Mouse (Mus musculus): ENCODE measurements around the gene Tnfrsf25.
A peak's percentile ranks its signal among the peaks of the same experiment; 100 is the strongest.

Tnfrsf25 gene

DNA sequence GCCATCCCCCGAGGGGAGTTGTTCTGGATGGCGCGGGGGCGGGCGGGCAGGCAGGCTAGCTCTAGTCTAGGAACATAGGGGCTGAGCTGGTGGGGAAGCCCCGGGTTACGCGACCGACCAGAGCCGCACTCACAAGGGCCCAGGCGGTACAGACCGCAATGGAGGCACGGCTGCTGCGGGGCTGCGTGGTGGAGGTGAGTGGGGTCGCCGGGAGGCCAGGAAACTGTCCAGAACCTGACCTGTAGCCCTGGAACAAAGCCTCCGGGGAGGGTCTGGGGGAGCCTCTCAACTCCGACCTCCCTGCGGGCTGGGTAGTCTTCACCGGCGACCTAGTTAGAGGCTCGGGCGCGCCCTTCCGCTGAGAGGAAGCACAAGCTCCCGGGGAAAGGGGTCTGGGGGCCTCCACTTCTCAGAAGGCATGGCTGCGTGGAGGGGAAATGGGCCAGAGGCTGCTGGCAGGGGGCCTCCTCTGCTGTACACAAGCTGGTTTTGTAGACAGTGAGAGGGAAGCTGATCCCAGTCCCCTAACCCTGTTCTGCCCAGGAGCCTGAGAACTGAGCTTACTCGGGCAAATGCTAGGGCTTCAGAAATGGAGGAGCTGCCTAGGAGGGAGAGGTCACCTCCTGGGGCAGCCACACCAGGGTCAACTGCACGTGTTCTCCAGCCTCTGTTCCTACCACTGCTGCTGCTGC, at the start of gene Tnfrsf25:
TSS of gene Tnfrsf25 (plus strand) at position 14 of the 692 bp plus-strand sequence.
- no peak for DNase-seq (ENCODE audit: low read depth)

DNA sequence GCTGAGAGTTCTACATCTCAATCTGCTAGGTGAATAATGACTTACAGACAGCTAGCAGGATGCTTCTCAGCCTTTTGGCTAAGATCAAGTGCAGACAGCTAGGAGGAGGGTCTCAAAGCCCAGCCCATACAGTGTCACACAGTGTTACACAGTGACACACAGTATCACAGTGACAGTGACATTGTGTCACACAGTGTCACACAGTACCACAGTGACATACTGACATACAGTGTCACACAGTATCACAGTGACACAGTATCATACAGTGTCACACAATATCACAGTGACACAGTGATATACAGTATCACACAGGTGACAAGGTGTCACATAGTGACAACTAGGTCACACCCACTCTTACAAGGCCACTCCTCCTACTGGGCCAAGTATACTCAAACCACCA, 48.5 kb upstream of the Tnfrsf25 start:
- DNase-seq (ENCODE audit: low read depth), result no peak

DNA sequence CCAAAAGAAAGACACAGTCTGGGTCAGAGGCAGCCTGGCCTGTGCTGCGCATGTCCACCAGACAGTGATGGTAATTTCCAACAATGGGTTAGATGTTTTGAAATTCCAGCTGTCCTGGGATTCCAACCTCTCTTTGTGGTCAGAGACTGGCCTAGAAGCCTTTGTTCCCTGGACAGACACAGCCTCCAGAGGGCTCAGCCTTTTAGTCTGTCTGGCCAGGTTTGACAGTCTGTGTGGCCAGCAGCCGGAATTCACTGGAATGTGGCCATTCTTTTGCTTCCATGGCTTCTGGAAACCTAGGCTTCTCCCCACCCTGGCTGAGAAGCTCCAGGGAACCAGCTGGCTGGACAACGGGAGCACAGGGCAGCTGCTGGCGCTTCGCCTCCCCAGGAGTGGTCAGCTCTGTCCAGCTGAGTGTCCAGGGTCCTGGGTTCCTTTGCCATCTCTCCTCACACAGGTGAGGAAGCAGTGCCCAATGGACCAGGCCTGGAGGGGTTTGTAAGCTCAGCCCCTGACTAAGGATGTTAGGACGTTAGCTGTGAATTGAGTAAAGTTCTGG, 47.5 kb upstream of the Tnfrsf25 start:
- DNase-seq (ENCODE audit: low read depth), result peak; percentile 30

DNA sequence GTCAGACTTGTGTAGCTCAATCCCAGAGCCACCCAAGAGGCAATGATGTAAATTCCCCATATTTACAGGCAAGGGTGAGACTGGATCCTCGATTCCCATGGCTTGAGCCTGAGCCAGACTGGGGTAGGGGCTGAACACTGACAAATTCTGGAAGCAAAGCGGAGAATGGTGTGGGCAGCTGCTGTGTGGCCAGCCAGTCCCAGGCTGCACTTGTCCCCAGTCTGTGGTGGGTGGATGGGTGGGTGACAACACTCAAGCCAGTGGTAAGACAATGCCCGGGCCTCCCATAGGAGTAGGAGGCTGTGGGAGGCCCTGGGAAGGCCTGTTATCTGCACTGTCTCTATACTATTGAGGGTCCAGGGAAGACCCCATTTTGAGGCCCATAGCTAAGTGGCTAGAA, 46.5 kb upstream of the Tnfrsf25 start:
- DNase-seq (ENCODE audit: low read depth), result no peak

DNA sequence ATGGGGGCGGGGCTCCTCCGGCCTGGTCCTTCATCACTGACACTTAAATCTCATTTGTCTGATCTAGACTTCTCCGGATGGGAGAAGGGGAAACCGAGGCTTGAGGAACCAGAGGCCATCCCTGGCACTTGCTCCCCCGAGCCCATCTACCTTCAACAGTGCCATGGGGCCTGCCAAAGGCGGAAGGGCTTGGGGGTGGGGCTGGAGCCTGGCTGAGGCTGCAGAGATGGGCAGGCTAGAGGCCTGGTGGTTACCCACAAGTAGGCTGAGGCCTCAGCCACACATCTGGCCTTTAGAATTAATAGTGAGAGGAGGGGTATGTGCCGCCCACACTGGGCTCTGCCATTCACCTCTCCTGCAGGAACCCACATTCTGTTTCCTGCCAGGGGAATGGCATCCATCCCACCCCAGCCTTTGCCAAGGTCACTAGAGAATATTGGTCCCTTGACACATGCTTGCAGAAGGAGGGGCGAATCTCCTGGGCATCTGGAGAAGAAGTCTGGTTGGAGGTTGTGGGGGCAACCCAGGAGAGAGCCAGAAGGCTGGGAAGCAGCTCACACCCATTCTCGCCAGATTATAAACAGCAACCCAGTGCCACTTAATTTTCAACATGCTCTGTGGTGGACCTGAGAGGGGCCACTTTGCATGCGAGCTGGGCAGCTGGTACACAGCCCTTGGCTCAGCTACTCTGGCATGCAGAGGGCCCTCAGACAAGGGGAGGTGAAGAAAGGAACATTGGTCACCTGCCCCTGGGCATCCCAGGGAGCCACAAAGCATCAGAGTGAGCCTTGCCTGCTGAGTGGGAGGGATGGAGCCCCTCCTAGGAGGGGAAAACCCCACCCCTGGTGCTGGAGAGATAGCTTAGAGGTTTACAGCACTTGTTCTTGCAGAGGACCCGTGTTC, 45.0 kb upstream of the Tnfrsf25 start:
- DNase-seq (ENCODE audit: low read depth), result no peak

DNA sequence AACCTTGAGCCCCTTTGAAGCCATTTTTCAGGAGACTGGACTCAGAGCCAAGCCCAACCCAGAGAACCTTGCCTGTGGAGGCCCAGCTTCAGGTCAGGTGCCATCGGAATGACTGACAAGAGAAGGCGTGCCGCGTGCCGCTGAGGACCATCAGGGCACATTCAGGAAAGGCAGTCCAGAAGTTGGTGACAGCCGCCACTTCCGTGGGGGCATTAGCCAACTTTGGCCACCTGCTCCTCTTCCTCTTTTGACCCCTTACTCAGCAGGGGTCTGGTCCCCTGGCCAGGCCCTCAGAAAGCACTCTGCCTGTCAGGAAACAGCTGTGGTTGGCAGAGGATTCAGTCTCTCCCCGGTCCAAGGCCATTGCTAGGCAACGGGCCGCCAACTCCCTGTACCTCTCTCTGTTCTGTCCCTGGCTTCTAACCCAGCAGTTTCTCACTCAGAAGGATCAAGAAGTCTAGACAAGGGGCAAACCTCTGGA, 43.6 kb upstream of the Tnfrsf25 start, which contains the start of gene Plekhg5:
TSS of gene Plekhg5 (plus strand) at position 378 of the 481 bp plus-strand sequence.
- peak; percentile 33 for DNase-seq (ENCODE audit: low read depth)

DNA sequence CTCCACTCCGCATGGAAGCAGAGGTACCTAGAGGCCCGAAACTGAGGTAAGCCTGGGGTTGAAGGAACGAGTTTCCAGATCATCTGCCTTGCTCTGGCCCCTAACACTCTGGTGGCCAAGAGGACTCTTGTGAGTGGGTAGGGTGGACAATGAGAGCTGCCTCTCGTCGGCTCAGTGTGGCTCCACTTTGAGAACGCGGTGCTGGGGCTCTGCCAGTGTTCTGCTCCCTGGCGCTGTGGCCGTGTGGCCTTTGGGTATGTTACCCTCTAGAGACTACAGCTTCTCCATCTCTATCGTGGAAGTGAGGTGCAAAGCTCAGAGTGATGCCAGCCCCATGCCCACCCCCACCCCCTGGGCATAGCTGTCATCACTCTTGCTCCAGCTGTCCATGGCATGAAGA, 43.1 kb upstream of the Tnfrsf25 start:
- DNase-seq (ENCODE audit: low read depth), result no peak

DNA sequence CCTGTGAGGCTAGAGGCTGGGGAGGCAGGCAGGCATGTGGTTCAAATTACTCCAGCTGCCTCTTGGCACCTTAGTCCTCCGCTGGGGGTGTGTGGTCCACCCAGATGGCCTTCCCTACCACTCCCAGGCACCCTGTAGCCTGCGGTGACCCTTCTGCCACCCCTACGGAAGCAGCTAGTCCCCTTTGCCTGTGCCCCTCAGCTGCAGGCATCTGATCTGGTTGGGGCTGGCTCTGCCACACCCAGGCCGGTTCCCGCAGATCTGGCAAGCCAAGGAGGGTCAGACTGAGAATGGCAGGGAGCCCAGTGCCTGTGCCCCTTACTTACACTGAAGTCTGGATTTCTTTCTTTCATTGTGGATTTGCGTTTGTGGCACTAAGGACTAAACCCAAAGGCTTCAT, 42.0 kb upstream of the Tnfrsf25 start:
- peak; percentile 42 for DNase-seq (ENCODE audit: low read depth)

DNA sequence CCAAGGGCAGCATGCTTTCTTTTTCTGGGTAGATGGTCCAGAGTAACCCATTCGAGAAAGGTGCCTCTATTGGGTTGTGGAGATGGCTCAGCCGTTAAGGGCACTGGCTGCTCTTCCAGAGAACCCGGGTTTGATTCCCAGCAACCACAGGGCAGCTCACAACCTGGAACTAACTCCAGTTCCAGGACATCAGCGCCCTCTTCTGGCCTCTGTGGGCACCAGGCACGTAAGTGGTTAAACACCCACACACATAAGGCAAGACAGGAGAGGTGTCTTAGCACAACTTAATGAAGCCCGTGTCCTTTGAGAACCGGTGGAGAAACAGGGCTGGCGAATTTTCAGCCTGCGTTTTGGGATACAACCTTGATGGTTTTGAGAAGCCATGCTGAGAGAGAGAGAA, 41.2 kb upstream of the Tnfrsf25 start:
- no peak for DNase-seq (ENCODE audit: low read depth)

DNA sequence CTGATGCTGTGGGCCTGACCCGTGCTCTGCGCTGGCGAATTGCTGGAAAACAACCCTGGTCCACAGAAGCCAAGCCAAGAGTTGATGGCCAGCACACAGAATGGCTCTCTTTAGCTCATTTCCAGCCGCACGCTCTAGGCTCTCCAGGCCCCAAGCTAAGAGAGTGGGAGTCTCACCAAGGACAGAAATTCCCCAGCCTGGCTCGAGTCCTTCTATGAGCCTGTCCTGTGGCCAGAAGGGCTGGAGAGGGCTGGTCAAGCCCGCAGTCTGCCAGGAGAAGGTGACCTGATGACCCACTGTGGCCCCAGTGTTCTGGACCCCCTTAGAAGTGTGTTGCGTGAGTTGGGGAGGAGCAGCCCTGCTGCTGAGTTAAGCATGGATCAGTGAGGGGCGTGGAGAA, 38.5 kb upstream of the Tnfrsf25 start:
- no peak for DNase-seq (ENCODE audit: low read depth)

DNA sequence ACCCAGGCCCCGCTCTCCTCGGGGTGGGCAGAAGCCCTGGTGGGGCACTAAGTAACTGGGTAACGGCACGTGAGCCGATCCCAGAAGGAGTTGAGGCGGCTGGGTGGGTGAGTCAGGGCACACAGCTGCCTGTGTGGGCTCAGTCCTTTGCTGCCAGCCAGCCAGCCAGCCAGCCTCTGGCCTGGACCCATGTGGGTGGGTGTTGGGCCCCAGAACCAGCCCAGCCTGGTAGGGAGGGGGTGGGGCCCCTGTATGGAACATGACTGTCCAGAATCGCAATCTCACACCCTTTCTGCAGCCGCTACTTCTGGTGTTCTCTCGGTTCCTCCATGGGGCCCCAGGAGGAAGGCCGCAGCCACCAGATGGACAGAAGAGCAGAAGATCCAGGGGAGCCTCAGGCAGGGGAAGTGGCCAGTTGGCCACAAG, 37.6 kb upstream of the Tnfrsf25 start:
- DNase-seq (ENCODE audit: low read depth), result peak; percentile 30

DNA sequence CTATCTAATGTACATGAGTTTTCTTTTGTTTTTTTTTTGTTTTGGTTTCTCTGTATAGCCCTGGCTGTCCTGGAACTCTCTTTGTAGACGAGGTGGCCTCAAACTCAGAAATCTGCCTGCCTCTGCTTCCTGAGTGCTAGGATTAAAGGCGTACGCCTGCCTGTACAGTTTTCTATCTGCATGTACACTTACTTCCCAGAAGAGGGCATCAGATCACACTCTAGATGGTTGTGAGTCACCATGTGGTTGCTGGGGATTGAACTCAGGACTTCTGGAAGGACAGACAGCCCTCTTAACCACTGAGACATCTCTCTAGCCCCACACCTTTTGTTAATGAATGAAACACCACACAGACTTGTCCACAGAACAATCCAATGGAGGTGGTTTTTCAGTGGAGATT, 36.5 kb upstream of the Tnfrsf25 start:
- DNase-seq (ENCODE audit: low read depth), result no peak

DNA sequence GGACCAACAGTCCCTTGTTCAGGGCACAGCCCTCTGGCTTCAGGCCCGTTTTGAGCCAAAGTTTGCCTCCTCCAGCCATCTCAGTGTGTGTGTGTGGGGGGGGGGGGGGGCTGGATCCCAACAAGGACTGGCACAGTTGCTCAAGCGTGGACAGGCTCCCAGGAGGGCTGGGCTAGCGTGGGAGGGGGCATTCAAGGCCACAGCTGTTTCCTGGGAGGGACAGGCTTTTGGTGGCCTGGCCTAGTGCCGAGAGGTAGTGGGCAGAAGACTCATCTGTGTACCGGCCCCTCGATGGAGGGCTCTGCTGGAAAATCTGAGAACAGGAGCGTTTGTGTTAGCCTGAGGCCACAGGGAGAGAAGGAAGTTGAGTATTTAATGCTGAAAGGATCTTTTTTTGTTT, 35.8 kb upstream of the Tnfrsf25 start:
- no peak for DNase-seq (ENCODE audit: low read depth)

DNA sequence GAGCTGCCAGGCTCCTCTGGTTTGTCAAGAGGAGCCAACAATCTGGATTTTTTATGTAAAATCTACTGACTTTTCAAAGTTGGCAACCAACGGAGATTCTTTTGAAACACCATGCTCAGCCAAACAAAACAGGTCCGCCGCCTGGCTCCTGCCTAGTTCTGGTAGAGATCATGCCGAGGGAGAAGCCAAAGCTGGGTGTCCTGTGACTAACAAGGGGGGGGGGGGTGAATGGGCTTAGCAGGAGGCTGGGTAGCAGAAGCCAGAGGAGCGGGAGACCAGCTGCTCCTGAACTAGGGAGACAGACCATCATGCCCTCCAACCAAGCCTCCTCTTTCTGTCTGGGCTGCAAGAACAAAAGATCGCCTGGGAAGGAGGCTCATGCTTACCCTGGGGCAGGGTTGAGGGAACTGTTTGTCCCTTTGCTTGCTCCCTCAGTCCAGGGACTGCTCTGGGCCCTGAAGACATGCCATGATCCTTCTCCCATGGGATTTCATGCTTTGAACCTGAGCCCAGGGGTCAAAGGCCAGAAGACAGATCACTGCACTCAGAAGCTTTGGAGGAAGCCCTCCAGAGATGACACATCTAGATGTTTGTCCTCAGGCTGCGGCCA, 32.0 kb upstream of the Tnfrsf25 start:
- peak; percentile 89 for DNase-seq (ENCODE audit: low read depth)

DNA sequence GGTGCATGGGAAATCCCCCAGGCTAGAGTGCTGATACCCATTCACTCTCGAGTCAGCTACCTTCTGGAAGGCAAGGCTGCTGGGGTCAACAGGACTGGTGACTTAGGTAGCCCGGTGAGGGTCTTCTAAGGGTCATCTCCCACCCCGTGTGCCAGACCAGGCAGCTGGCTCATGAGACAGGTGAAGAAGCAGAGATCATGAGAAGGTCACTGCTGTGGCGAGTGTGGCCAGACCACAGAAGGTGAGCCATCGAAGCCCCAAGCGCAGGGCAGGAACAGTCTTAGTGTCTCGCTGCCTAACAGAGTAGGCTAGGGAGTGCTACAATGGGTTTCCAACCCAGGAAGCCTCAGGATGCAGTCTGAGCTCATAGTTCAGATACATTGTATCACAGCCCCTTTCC, 31.1 kb upstream of the Tnfrsf25 start:
- DNase-seq (ENCODE audit: low read depth), result no peak

DNA sequence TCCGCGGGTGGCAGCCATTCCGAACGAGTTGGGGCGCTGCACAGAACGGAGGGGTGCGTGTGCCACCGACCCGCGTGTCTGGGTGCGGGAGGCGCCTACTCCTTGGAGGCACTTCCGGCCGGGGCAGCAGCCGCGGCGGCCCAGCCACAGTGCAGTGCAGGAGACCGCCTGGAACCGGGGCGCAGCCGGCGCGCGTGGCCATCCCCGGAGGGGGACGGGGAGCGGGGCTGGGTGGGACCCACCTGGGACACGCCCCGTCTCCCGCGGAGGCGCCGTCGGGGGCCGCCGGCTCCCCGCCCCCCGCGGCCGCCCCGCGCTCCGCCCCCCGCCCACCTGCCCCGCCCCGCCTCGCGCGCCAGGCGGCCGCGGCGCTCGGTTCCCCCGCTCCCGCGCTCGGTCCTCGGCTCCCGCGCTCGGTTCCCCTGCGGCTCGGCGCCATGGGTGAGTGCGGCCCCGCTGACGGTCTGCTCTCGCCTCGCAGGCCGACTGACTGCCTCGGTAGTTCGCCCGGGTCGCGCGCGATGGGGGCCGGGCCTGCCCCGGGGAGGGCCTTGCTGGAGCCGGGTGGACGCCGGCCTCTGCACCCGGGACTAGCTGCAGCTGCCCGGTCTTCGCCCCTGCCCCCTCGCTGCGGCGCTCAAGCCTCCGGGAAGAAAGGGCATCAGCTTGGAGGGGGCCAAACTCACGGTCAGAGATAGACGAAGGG, 29.1 kb upstream of the Tnfrsf25 start:
- peak; percentile 70 for DNase-seq (ENCODE audit: low read depth)

DNA sequence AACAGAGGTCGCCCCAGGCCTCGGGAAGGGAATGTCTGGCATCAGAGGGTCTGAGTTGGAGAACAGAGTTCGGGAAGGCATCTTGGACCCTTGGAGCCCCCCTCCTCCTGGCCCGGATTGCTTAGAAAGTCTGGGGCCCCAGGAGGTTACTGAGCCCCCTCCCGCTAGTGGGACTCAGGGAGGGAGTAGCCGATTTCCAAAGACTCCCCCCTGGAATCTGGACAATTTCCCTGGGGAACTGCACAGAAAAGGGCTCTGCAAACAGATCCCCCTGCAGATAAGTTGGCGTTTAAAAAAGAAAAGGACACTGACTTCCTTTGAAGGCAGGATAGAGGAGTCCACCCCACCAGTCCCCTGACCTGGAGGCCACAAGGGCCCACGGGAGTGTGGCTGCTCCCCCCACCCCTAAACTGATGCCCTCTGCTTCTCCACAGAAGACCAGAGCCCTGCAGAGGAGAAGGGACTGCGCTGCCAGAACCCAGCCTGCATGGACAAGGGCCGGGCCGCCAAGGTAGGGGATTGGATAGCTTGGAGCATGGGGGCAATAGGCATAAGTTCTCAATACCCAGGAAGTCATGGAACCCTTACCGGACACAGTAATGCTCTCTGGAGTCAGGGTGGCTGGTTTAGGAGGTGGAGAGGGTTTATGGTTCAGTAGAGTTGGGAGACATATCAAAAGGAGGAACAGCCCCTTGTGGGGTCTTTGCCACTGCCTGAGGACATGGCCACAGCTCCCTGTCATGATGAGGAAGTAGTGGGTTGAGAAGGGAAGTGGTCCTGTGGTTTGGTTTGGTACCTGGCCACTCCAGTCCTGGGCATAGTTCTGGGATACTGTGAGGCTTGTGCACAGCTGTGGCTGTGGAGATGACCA, 28.3 kb upstream of the Tnfrsf25 start:
- no peak for DNase-seq (ENCODE audit: low read depth)

DNA sequence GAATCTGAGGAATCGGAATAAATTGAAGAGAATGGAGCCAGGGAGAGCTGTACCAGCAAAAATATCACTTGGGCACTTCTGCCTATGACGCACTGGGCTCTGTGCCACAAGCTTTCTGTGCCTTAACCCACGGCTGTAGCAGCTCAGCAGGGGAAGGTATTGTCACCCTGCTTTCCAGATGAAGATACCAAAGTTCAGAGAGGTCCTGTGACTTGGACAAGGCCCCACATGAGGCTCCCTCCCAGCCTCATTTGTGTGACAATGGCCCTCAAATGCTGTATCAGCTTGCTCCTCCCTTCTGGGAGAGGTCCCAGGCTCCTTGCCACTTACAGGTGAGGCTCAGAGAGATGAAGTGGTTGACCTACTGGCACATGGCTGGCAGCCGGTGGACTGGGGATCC, 27.6 kb upstream of the Tnfrsf25 start:
- DNase-seq (ENCODE audit: low read depth), result peak; percentile 22

DNA sequence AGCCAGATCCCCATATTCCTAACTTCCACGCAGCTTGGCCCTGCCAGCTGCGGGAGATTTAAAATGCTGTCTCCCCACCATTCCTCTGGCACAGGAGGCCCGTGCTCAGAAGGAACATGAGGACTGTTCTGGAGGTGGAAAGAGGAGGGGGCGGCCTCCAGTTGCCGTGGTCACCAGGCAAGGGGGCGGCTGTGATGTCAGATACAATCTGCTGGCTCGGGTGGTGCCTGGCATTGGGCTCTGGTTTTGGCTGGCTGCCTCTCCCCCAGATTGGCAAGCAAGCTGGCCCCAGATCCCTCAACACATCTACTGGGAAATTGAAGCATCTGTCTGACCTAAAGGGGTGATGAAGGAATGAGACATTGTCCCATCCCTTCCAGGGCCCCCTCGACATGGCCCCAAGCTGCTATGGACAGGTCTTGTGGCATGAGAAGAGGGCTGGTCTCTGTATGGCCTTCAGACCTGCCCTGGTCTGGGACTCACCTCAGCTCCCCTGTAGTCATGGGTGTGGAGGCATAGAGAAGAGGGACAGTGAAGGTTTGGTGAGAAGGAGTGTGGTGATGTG, 27.1 kb upstream of the Tnfrsf25 start:
- no peak for DNase-seq (ENCODE audit: low read depth)

DNA sequence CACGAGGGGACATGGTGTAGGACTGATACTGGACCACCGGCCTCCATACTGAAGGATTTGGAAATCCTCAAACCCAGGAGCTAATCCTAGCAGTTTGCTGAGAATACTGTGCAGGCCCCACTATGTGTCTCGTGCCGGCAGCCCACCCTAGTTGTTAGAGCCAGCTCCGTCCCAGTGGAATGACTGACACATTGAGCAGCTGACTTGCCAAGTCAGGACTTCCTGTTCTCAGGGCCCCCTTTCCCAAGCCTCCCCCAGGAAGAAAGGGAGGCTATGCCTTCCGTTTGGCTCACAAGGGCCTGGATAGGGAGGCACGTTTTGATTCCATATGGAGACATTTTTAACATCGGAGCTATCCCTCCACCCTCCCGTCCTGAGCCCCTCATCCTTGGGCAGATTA, 25.5 kb upstream of the Tnfrsf25 start:
- no peak for DNase-seq (ENCODE audit: low read depth)

Measured in NIH3T3 (cell line).